Mouse (Mus musculus) forebrain, postnatal 0 days (tissue): ENCODE data around the gene Stxbp5. TPM values are rescaled to one million over a fixed set of nuclear protein-coding genes. Genes with fewer than 3 reads are reported as not detected.

Experiments used
- ATAC-seq: fragments of 200-750 bp; cut with Nextera tagmentation; 2 replicates; pipeline ENCODE4 v1.8.0; 2017; ENCODE audit warnings: mild to moderate bottlenecking, moderate library complexity
- DNase-seq: peaks from one replicate; pipeline ENCODE4 v3.0.0-alpha.2; 2015
- H3K27ac ChIP-seq: fragments of 300-500 bp; sonication (generic); 2 replicates; pipeline ENCODE4 v1.5.1; 2014; ENCODE audit warnings: low read depth, mild to moderate bottlenecking, antibody characterized with exemption, low read length, moderate library complexity, mixed read lengths
- H3K27me3 ChIP-seq: fragments of 300-500 bp; sonication (generic); 2 replicates; pipeline ENCODE4 v1.6.1; 2014; ENCODE audit warnings: mild to moderate bottlenecking, low read length, mixed read lengths; ENCODE audit not compliant: insufficient read depth
- H3K36me3 ChIP-seq: fragments of 300-500 bp; sonication (generic); 2 replicates; pipeline ENCODE4 v1.6.1; 2014; ENCODE audit warnings: mild to moderate bottlenecking, moderate library complexity; ENCODE audit not compliant: insufficient read depth
- H3K4me1 ChIP-seq: fragments of 300-500 bp; sonication (generic); 2 replicates; pipeline ENCODE4 v1.6.1; 2014; ENCODE audit warnings: antibody characterized with exemption; ENCODE audit not compliant: insufficient read depth
- H3K4me2 ChIP-seq: fragments of 300-500 bp; sonication (generic); 2 replicates; pipeline ENCODE4 v1.6.1; 2014; ENCODE audit warnings: low read depth, mild to moderate bottlenecking, moderate library complexity
- H3K4me3 ChIP-seq: fragments of 300-500 bp; sonication (generic); 2 replicates; pipeline ENCODE4 v1.5.1; 2014; ENCODE audit warnings: low read depth, low read length, mixed read lengths
- H3K9ac ChIP-seq: fragments of 300-500 bp; sonication (generic); 2 replicates; pipeline ENCODE4 v1.6.1; 2014; ENCODE audit warnings: mild to moderate bottlenecking
- H3K9me3 ChIP-seq: fragments of 300-500 bp; sonication (generic); 2 replicates; pipeline ENCODE4 v1.6.1; 2016; ENCODE audit warnings: low read length
- CTCF ChIP-seq: sonication (generic); IDR thresholded peaks from 2 replicates; pipeline ENCODE4 v1.5.1; 2016; ENCODE audit warnings: antibody characterized with exemption, control low read depth, low read depth
- WGBS: fragments of 180-500 bp; shearing (Covaris S2); extraction: QIAGEN DNeasy Blood & Tissue Kit; methylation state at CpG from one replicate; pipeline ENCODE4 v1.1.7; 2014; 5-methylcytosine and 5-hydroxymethylcytosine counted together
- polyA plus RNA-seq: library from polyadenylated mRNA; unstranded; fragments of >200 nt; fragmentation: Nextera tagmentation; extraction: Ambion mirVana; gene quantifications from 2 replicates; pipeline ENCODE4 v1.2.1, GENCODE M21; 2015
- total RNA-seq: library from RNA; depleted of rRNA; stranded (reverse); fragments of >200 nt; gene quantifications from 2 replicates; pipeline ENCODE4 v1.2.3, GENCODE M21; 2014

Gene Stxbp5
- total and polyA plus RNA-seq, 2 experiments from 2014 or later: 6.3 to 46.0 TPM

DNA sequence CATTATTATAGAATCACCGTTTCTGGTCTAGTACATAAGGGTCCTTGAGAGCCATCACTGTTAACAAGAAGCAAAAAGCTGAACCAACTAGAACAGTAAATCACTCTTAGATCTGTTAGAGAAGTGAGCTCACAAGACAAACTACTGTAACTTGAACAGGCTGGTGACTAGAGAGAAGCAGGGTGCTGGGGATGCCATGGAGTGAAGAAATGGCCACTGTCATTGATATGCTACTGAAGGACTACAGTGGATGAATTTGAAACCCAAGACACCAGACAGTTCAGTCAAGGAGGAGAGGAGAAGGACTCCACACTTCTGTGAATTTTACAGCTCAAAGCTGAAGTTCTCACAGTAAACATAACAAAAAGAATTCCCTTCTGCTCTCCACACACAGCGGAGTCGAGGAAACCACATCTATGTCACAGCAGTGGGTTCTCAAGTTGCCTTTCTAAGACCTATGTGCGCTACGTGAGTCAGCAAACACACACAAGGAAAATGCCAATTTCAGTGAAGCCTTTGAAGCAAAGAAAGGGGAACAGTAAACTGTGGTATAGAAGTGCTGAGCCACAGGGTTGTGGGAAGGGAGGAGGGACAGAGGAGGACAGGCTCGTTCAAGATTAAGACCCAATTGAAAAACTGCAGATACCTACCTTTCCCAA lies 20.7 kb downstream of the Stxbp5 start:
- WGBS: 64% methylated on average over 6 of the region's 6 CpGs

GRCm38 (mm10) chr10:9878821-9879489 lies 21.9 kb downstream of the Stxbp5 start:
- no peak overlapping the region for H3K9ac ChIP-seq
- H3K27ac ChIP-seq: no peak overlapping the region
- 66% methylated on average over 6 of the region's 6 CpGs for WGBS
- H3K4me1 ChIP-seq: peaks cover 4% of the 10 kb centered on the region; the same call in 1 of the 2 replicates
- DNase-seq: peak; percentile 26
- peak; percentile 85 for ATAC-seq
- H3K4me3 ChIP-seq: no peak overlapping the region
- no peaks in the 10 kb centered on the region; the same call in 1 of the 2 replicates for H3K36me3 ChIP-seq
- no peaks in the 10 kb centered on the region for H3K9me3 ChIP-seq
- no peak overlapping the region for H3K4me2 ChIP-seq
- no peak for TF ChIP-seq CTCF
- no peaks in the 10 kb centered on the region for H3K27me3 ChIP-seq

More for the DNA sequence above, 20.7 kb downstream of the Stxbp5 start:
- Histone ChIP-seq H3K9me3 (no peaks in the 10 kb centered on the region), H3K4me3 (no peak overlapping the region), H3K9ac (no peak overlapping the region), H3K4me2 (no peak overlapping the region), H3K27ac (no peak overlapping the region), H3K27me3 (no peaks in the 10 kb centered on the region), H3K4me1 (peaks cover 4% of the 10 kb centered on the region; the same call in 1 of the 2 replicates), H3K36me3 (no peaks in the 10 kb centered on the region; the same call in 1 of the 2 replicates)
- no peak for TF ChIP-seq CTCF
- no peak for ATAC-seq
- no peak for DNase-seq

DNA sequence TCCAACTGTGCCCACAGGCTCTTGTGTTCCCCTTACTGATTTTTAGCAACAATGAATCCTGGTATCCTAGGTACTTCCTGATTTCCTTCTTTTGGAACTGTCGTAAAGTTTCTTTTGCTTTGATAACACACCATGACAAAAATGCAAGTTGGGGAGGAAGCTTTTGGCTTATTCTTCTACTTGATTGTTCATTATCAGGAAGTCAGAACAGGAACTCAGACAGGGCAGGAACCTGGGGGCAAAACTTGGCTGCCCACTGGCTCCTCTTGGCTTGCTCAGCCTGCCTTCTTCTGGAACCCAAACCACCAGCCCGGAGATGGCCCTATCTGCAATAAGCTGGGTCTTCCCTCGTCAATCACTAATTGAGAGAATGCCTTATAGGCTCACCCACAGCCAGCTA lies 25.0 kb downstream of the Stxbp5 start:
- 95% methylated on average over 3 of the region's 3 CpGs for WGBS
- Histone ChIP-seq H3K27ac (no peak overlapping the region), H3K4me1 (peaks cover 4% of the 10 kb centered on the region; the same call in 1 of the 2 replicates), H3K36me3 (no peaks in the 10 kb centered on the region), H3K9ac (no peak overlapping the region), H3K4me2 (no peak overlapping the region), H3K27me3 (no peaks in the 10 kb centered on the region), H3K4me3 (no peak overlapping the region), H3K9me3 (no peaks in the 10 kb centered on the region)
- TF ChIP-seq CTCF: no peak
- ATAC-seq (no peak), DNase-seq (no peak)

DNA sequence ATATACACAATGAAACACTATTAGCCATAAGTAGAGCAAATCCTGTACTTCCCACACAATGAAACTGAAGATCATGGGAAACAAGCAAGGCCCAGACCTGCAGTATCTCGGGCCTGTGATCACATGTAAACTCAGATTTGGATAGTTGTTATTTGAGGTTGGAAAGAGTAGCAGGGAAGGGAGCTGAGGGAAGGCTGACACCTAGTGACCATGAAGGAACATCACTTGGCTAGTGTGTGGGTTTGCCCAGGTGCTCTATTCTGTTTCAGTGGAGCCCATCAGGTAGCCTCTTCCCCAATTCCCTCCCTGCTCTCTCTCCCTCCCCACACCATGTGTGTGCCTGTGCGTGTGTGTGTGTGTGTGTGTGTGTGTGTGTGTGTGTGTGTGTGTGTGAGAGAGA lies 28.7 kb downstream of the Stxbp5 start:
- Histone ChIP-seq H3K4me2 (no peak overlapping the region), H3K4me3 (no peak overlapping the region), H3K9me3 (no peaks in the 10 kb centered on the region), H3K36me3 (no peaks in the 10 kb centered on the region), H3K27ac (no peak overlapping the region), H3K4me1 (no peaks in the 10 kb centered on the region), H3K27me3 (no peaks in the 10 kb centered on the region), H3K9ac (no peak overlapping the region)
- TF ChIP-seq CTCF: peak; percentile 30
- ATAC-seq (peak; percentile 23; the same call in 1 of the 2 replicates), DNase-seq (no peak)
- WGBS: 79% methylated on average over 2 of the region's 2 CpGs

DNA sequence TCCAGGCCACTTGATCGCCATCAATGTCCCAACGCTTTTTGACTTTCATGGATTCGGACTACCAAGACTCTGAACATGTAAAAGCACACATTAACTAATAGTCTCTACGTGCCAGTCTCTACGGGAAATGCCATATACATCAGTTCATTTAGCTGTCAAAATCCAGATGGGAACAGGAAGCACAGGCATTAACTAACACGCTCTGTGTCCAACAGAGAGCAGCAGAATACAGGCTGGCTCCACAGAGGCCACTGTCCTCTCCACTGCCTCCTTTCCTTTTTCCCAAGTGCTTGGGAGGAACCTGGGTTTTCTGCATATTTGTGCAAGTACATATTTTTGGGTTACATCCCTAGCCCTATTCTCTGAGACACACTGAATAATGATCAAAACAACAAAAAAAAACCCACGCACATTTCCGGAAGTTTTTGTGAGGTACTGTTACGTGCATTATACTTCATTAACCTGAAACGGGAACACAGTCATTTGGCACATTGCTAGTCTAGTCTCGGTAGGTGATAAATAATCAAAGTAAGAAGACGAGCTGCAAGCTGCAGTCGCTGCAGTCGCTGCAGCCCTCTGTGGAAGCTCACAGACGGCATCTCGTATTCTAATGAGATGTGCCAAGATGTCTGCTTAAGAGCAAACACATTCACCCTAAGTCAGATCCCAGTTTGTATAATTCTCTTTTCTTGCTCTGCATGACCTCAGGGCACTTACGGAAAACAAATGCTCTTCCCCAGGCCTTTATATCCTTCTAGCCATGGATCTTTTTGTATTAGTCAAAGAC lies 33.9 kb downstream of the Stxbp5 start:
- H3K9me3 ChIP-seq: no peaks in the 10 kb centered on the region
- peak overlapping the region; percentile 0; the same call in 1 of the 2 replicates for H3K4me2 ChIP-seq
- H3K27me3 ChIP-seq: no peaks in the 10 kb centered on the region
- no peaks in the 10 kb centered on the region for H3K36me3 ChIP-seq
- ATAC-seq (peak; percentile 51; the same call in 1 of the 2 replicates), DNase-seq (peak; percentile 37)
- H3K27ac ChIP-seq: peak overlapping the region; percentile 11; the same call in 1 of the 2 replicates
- no peaks in the 10 kb centered on the region for H3K4me1 ChIP-seq
- no peak for TF ChIP-seq CTCF
- H3K4me3 ChIP-seq: no peak overlapping the region
- WGBS: 56% methylated on average over 17 of the region's 17 CpGs
- H3K9ac ChIP-seq: no peak overlapping the region

DNA sequence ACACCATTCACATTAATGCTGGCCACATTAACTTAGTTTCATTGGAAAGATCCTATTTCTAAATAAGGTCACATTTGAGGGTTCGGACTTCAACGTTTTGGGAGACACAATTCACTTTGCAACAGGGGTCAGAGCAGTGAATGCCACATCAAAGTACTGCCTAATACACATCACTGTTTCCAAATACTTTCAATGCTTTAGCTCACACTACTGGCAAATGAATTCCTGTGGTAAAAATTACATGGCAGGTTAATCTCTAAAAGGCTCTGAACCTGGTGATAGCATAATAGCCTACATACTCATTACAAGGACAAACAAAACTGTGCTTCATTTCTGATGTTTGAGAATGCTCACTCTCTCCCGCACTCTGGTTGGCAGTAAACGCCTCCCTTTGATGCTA lies 40.9 kb downstream of the Stxbp5 start:
- Histone ChIP-seq H3K36me3 (no peaks in the 10 kb centered on the region), H3K4me2 (no peak overlapping the region), H3K9ac (no peak overlapping the region), H3K4me3 (no peak overlapping the region), H3K27ac (no peak overlapping the region), H3K4me1 (peaks cover 5% of the 10 kb centered on the region; the same call in 1 of the 2 replicates), H3K27me3 (no peaks in the 10 kb centered on the region), H3K9me3 (no peaks in the 10 kb centered on the region)
- WGBS: 57% methylated on average over 4 of the region's 4 CpGs
- TF ChIP-seq CTCF: no peak
- DNase-seq (no peak), ATAC-seq (no peak)
